Mouse (Mus musculus): ENCODE results near the gene Nmb. TPM values are rescaled to one million over a fixed set of nuclear protein-coding genes. Genes with fewer than 3 reads are reported as not detected.

The Nmb gene
- total RNA-seq (2023), result 21.4 TPM

DNA sequence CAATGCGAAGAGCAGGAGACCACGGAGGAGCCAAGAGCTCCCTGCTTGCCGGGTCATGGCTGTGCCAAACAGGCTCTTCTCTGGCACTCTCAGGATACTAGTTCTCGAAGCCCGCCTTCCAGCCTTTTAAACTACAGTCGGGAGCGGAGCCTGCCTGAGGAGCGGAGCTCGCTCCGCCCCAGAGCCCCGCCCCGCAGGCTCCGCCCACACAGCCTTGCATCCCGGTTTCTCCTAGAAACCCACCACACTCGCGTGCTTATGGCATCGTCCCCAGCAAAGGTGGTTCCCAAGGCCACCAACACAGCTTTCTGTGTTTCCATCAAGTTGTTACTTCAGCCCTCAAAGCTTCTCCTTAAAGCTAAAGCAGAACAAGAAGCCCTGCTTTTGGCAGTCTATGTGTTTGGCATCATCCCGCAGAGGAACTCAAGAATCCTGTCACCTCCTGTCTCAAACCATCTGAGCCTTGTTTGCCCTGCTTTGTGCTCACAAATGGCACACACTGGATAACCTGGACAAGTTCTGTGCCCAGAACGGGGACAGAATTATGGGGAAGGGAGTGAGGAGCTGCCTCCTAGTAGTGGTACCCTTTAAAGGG, at the start of gene Nmb:
Gene Nmb (minus strand): TSS at position 156 of the 595 bp plus-strand sequence.

DNA sequence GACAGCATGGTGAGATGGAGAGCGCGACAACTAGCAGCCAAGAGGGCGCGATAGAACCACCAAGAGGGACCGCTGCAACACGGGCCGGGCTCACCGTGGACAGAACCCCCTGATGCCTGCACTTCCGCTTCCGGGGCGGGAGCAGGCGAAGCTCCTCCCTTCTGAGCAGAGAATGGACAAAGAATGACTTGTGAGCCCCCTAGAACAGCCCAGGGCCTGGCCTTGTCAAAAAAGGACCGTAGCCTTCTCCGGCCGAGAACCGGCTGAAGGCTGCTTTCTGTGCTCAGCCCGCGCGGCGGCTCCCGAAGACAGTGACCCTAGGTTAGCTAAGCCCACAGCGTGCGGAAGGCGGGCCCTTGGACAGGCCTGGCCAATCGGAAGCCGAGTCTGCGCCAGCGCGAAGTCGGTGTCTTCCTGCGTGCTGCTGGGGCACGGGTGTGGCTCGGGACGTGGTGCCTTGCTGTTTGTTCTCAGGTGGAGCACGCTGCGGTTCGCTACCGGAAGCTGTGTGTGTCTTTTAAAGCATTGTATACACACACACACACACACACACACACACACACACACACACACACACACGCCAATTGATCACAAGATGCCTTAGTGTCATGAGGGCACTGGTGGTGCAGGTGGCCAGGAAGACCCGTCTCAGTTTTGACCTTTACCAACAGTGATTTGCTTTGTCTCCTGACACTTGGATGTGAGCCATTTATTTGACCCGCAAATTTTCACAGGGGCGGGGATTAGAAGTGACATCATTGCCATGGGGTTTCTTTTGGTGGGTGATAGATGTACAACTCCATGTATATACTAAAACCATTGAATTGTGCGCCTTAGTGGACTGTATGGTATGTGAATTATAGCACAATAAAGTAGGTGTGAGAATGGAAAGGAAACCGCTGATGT, 42.8 kb upstream of the Nmb start, which contains the start of gene Sec11a:
Gene Sec11a (minus strand): TSS at position 336 of the 906 bp plus-strand sequence.

GRCm38 (mm10) chr7:80900944-80901501, 3.9 kb downstream of the Nmb start, which contains the start of gene Wdr73:
Gene Wdr73 (minus strand): TSS chr7:80901269.

DNA sequence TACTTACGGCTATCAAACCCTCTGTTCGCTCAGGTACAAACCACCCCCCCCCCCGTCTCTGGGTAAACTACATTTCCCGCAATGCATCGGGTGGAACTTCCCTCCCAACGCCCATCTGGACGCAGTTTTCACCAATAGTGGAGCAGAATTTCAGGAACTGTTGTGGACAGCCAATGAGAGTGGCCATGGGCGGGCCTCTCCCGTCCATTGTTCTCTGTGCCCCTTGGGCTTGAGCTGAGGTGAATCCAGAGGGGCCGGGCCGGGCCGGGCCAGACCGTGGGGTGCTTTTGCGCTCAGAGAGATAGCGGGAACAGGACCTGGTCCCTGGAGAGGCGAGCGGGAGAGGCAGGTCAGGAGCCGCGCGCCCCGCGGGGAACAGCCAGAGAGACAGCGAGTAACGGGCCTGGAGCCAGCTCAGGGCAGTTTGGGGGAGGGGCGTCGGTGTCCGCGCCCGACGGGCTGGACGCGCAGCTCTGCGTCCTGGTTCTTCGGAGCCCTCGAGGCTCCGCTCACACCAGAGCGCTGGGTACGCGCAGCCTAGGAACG, 44.1 kb downstream of the Nmb start, which contains the start of gene Zscan2:
Gene Zscan2 (plus strand): TSS at position 192 of the 546 bp plus-strand sequence.

Other genes starting within 250 kb of the Nmb start
- gene Crtc3, start 216.2 kb downstream of the Nmb start, total RNA-seq (2023), result 76.3 TPM
- gene Iqgap1, start 79.1 kb downstream of the Nmb start, total RNA-seq (2023), result 241 TPM
- 20.2 TPM for gene Zscan2, start 44.2 kb downstream of the Nmb start, total RNA-seq (2023)
- gene Wdr73, start 3.8 kb downstream of the Nmb start, total RNA-seq (2023), result 22.5 TPM
- gene Sec11a, start 42.7 kb upstream of the Nmb start, total RNA-seq (2023), result 166 TPM
- 101 TPM for gene Zfp592, start 88.6 kb upstream of the Nmb start, total RNA-seq (2023)
- gene Alpk3, start 152.5 kb upstream of the Nmb start, total RNA-seq (2023), result 1.1 TPM
- not detected for gene Slc28a1, start 209.7 kb upstream of the Nmb start, total RNA-seq (2023)